Mouse (Mus musculus) cortical plate, adult 2 months (tissue): ENCODE measurements around the gene Tns1. TPM values are rescaled to one million over a fixed set of nuclear protein-coding genes. Genes with fewer than 3 reads are reported as not detected.

Experiments
- H3K27ac ChIP-seq: fragments of 200-500 bp; 2 replicates; pipeline ENCODE4 v1.5.1; 2012; ENCODE audit warnings: low read length, control low read depth, inconsistent platforms; ENCODE audit not compliant: insufficient read depth
- H3K4me1 ChIP-seq: fragments of 200-500 bp; 2 replicates; pipeline ENCODE4 v1.6.1; 2011; ENCODE audit warnings: low read length; ENCODE audit not compliant: control insufficient read depth, insufficient read depth
- H3K4me3 ChIP-seq: fragments of 200-500 bp; 2 replicates; pipeline ENCODE4 v1.5.1; 2011; ENCODE audit warnings: mild to moderate bottlenecking, low read length, control low read depth; ENCODE audit not compliant: insufficient read depth
- CTCF ChIP-seq: fragments of 200-500 bp; IDR thresholded peaks from 2 replicates; pipeline ENCODE4 v1.5.1; 2011; ENCODE audit warnings: mild to moderate bottlenecking, control low read depth, low read length; ENCODE audit not compliant: insufficient read depth; ENCODE audit errors: extremely low read depth
- POLR2A ChIP-seq: fragments of 200-500 bp; IDR thresholded peaks from 2 replicates; pipeline ENCODE4 v1.6.1; 2011; ENCODE audit warnings: mild to moderate bottlenecking, low read length, control low read depth; ENCODE audit not compliant: insufficient read depth; ENCODE audit errors: extremely low read depth
- polyA plus RNA-seq: library from polyadenylated mRNA; depleted of rRNA; stranded (reverse); fragments of >200 nt; gene quantifications from 2 replicates; pipeline ENCODE4 v1.2.3, GENCODE M21; 2012

Gene Tns1
- polyA plus RNA-seq, 1 experiment = 23.0 TPM

DNA sequence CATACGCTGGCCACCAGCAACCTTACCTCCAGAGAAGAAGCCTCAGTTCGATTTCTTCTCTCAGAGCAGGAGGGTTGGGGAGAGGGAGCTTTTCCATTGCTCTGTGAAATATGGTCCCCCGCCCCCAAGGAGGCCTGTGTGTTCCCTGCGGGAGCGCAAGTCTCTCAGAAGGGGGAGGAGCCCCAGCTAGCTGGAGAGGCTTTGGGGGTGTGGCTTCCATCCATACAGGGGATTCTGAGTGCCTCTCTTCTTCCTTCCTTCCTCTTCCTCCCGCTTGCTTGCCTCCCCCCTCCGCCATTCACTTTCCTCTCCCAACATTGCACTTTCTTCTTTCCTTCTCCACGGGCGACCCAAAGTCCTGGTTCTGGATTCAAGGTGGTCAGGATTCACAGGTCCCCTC lies 210.2 kb downstream of the Tns1 start:
- peaks cover 11% of the 10 kb centered on the region for H3K4me1 ChIP-seq
- H3K4me3 ChIP-seq = no peak overlapping the region
- no peak overlapping the region for H3K27ac ChIP-seq
- TF ChIP-seq POLR2A = no peak
- TF ChIP-seq CTCF = no peak

DNA sequence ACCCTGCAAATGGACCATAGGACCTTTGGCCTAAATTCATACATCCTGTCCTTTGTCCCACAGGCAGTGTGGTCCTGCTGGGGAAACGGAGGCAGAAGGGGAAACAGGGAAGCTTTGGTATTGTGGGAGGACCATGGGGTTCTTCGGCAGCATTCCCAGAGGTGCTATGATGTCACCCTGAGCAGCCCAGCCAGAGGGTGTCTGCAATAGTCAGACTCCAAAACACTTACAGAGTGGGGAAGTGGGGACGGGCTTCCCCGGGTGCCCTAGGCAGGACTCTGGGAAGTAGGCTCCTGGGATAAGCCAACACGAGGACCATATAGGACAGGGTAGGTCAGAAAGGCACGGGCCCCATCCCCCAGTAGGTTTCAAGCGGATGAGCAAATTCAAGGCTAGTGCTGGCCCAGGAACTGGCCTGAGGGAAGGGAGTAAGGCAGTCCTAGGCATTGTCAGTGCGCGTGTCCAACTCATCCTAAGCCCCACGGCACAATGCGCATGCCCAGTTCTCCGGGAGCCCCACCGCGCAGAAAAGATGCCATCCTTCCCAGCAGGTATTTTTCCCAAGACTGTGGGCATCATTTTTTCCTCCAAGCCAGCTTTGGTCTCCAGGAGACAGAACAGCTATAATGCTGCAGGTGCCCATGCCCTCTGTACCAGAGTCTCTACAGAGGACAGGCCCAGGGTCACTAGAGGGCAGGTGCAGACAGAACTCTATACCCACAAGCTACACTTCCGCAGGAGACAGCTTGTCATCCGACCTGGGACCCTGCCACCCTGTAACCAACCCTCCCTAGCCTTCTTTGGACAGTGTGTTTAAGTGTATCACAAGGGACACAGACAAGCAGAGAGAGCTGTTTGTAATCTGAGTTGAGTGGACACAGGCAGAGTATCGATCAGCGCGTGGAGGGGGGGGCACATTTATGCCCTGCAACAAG lies 210.9 kb downstream of the Tns1 start:
- TF ChIP-seq POLR2A (no peak), CTCF (no peak)
- Histone ChIP-seq H3K27ac (no peak overlapping the region), H3K4me1 (peaks cover 11% of the 10 kb centered on the region), H3K4me3 (no peak overlapping the region)

DNA sequence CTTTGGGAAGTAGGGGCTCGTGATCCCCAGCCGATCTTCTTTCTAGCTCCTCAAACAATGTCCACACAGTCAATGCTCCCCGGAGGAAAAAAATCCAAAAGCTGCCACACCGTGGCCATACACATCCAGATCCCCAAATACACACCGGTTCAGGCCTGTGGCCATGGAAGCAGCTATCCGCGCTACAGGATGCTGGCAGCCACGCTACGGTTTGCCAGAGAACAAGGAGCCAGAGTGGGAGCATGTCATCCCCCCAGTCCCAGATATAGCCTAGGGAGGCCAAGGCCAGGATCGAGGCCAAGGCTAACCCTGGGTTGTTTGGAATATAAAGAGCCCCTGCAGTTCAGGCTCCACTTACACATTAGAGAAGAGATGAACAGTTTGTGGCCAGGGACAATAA lies 211.8 kb downstream of the Tns1 start:
- no peak overlapping the region for H3K27ac ChIP-seq
- H3K4me1 ChIP-seq = peaks cover 11% of the 10 kb centered on the region
- TF ChIP-seq POLR2A (no peak), CTCF (no peak)
- no peak overlapping the region for H3K4me3 ChIP-seq

DNA sequence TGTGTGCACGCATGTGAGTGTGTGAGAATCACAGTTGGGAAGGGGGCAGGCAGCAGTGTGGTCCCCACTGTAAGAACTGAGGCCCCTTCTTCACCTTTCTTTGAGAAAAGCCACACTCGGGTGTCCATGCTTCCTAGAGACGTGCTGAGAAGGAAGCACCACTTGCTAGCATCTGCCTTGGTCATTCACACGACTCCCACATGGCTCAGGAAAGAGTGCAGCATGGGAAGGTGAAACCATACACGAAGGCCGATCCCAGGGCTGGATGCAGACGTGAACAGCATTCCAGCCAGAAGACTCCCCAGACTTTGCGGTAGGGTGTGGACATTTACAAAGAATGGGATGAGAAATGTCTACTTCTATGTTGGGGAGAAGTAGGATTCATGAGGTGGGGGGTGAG lies 212.3 kb downstream of the Tns1 start:
- Histone ChIP-seq H3K4me3 (no peak overlapping the region), H3K27ac (no peak overlapping the region), H3K4me1 (peaks cover 11% of the 10 kb centered on the region)
- TF ChIP-seq POLR2A = no peak
- TF ChIP-seq CTCF = no peak

DNA sequence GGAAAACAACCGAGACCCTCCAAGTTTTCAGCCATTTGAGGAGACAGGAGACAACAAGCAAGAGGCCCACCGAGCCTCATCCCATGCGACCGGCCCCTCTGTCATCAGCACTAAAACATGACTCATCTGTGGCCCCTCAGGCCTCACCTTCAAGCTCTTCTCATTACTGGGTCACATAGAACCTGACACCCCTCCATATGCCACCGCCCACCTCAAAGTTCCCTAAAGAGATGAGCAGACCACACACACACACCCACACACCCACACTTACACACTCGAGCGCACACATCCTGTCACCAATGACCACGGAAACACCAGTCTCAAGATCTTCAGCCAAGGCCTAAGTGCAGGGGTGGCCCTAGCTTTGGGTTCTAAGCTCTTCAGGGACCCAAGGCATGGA lies 213.5 kb downstream of the Tns1 start:
- H3K4me3 ChIP-seq = no peak overlapping the region
- TF ChIP-seq CTCF (no peak), POLR2A (no peak)
- no peak overlapping the region for H3K27ac ChIP-seq
- H3K4me1 ChIP-seq = peaks cover 9% of the 10 kb centered on the region

DNA sequence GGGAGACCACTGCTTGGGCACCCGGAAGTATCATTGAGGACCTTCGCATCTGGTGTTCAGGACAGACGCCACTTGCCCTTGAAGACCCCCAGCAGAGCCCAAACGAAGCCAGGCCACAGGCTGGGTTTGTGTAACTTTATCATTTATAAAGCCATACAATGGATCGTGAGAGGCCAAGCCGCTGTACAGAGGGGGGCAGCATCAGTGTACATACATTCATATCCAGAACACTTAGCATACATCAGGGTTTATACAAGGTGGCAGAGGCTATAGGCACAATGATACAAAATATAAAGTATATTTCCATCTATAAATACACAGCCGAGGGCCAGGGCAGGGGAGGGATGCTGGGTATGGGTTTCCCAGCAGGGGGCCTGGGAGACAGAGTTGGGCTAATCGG lies 214.1 kb downstream of the Tns1 start:
- H3K4me1 ChIP-seq = peaks cover 5% of the 10 kb centered on the region
- no peak for TF ChIP-seq POLR2A
- TF ChIP-seq CTCF = no peak
- H3K4me3 ChIP-seq = no peak overlapping the region
- no peak overlapping the region for H3K27ac ChIP-seq

DNA sequence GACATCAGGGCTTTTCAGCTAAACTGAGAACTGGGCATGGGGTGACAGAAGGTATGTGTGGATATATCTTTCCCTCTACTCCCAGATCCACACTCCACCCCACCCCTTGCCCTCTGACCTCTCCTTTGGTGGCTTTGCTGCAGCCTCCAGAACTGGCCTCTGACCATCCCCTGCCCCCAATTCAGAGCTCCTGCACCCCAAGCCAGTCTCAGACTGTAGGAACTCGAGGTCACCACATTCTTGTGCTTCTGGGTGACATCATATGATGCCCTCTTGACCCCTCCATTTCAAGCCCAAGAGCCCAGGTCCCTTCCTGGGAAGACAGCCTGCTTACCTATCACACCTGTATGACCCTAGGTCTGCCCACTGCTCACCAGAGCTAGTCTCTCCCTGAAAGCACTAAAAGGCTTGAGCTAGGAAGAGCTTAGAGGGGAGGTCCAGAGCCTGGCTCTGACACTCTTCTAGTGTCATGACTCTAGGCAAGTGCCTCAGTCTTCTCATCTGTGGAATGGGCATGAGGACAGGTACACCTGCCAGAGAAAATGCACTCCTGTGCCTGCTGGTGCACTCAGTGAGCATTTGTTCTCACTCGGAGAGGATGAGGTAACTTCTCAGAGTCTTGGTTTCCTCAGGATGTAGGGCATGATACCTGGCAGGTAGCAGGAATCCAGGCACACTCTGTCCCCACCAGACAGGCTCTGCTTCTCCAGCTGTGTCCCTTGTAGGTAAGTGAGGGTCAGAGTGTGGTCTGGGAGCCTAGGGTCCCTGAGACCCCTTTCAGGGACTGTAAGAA lies 214.9 kb downstream of the Tns1 start:
- TF ChIP-seq CTCF (no peak), POLR2A (no peak)
- no peak overlapping the region for H3K27ac ChIP-seq
- H3K4me1 ChIP-seq = peaks cover under 1% of the 10 kb centered on the region; the same call in 1 of the 2 replicates
- H3K4me3 ChIP-seq = no peak overlapping the region

DNA sequence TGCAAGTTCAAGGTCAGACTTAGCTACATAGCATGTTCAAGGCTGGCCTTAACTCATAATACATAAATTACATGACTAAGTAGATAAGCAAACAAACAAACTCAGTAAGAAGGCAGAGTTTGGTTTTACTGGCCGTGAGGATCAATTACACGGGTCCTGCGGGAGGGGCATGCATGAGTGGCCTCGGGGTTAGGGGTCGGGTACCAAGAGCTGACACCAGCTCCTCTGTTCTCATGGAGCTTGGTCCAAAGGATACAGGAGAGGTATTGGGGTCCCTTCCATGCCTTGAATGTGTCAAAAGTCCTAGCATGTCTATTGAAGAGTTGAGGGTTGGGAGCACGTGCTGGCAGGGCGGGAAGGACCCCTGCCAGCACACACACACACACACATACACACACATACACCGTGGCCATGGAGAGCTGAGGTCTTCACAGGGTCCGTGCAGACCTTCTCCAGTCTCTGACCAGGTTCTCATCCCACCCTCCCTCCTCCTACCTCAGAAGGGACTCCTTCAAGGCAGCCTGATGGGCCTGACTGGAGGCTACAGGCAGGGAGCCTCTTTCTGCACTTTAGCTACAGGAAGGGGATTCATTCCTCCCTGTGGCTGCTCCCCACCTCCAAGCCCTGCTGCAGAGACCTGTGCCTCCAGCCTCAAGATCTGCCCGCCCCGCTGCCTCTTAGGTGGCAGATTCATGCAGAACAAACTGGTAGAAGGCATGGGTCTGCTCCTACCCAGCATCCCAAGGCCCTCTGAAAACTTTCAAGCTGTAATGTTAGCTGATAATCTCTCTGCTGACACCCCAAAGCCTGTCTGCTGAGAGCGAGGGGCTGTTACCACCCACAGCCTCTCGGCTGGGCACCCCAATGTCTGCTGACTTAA lies 215.9 kb downstream of the Tns1 start:
- no peaks in the 10 kb centered on the region for H3K4me1 ChIP-seq
- TF ChIP-seq POLR2A = no peak
- no peak for TF ChIP-seq CTCF
- H3K27ac ChIP-seq = no peak overlapping the region
- H3K4me3 ChIP-seq = no peak overlapping the region

DNA sequence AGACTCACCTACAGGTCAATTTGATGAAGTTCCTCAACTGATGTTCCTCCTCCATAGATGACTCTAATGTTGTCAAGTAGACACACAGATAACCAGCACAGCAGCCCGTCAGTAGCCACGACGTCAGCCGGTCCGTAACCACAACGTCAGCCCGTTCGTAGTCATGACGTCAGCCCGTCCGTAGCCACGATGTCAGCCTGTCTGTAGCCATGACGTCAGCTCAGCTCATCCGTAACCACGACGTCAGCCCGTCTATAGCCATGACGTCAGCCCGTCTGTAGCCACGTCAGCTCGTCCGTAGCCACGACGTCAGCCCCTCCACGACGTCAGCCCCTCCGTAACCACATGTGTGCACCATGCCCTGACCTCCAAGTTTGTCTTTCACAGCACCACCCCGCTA lies 217.1 kb downstream of the Tns1 start:
- no peak overlapping the region for H3K4me3 ChIP-seq
- H3K4me1 ChIP-seq = 0 out of 2 replicates have a peak, but pooled peaks cover 1% of the 10 kb centered on the region
- no peak overlapping the region for H3K27ac ChIP-seq
- TF ChIP-seq CTCF (no peak), POLR2A (no peak)
